Mouse (Mus musculus): ENCODE results near the gene Plac9a. TPM values are rescaled to one million over a fixed set of nuclear protein-coding genes. Genes with fewer than 3 reads are reported as not detected.
"Not testable (repeated sequence)": the region's sequence is repeated elsewhere in the genome, so short reads cannot be mapped to it uniquely, and the experiment has no call there.

Plac9a gene
- polyA plus RNA-seq, 1 experiment from 2014 or later = not detected

GRCm38 (mm10) chr14:25855241-25855885, 47.5 kb downstream of the Plac9a start:
- peaks cover 4% of the 10 kb centered on the region; the same call in 1 of the 2 replicates for H3K4me1 ChIP-seq (ENCODE audit: control insufficient read depth, insufficient read depth, low read length)
- H3K4me2 ChIP-seq (ENCODE audit: low read depth, low read length) = no peak overlapping the region
- H3K9ac ChIP-seq (ENCODE audit: low read depth, low read length) = no peak overlapping the region
- no peaks in the 10 kb centered on the region for H3K9me3 ChIP-seq (ENCODE audit: control insufficient read depth, low read length)
- H3K4me3 ChIP-seq (ENCODE audit: low read depth, low read length) = no peak overlapping the region
- H3K27ac ChIP-seq (replicated peaks; ENCODE audit: low read depth, low read length) = no peak overlapping the region
- no peaks in the 10 kb centered on the region for H3K27me3 ChIP-seq (replicated peaks; ENCODE audit: control insufficient read depth, insufficient read depth, low read length)
- ATAC-seq (ENCODE audit: low read depth) (no peak; the same call in 1 of the 2 replicates), DNase-seq (ENCODE audit: low spot score) (no peak)
- no peaks in the 10 kb centered on the region for H3K36me3 ChIP-seq (ENCODE audit: control insufficient read depth, insufficient read depth, low read length)
- WGBS = 50% methylated on average over 8 of the region's 8 CpGs

GRCm38 (mm10) chr14:25853717-25854452, 49.0 kb downstream of the Plac9a start:
- H3K9ac ChIP-seq (ENCODE audit: low read depth, low read length) = no peak overlapping the region
- no peak overlapping the region for H3K27ac ChIP-seq (replicated peaks; ENCODE audit: low read depth, low read length)
- DNase-seq (ENCODE audit: low spot score) = no peak
- no peak overlapping the region for H3K4me3 ChIP-seq (ENCODE audit: low read depth, low read length)
- 88% methylated on average over 16 of the region's 16 CpGs for WGBS
- no peak overlapping the region for H3K4me2 ChIP-seq (ENCODE audit: low read depth, low read length)
- no peak for ATAC-seq (ENCODE audit: low read depth)
- H3K36me3 ChIP-seq (ENCODE audit: control insufficient read depth, insufficient read depth, low read length) = no peaks in the 10 kb centered on the region
- H3K4me1 ChIP-seq (ENCODE audit: control insufficient read depth, insufficient read depth, low read length) = peaks cover 4% of the 10 kb centered on the region; the same call in 1 of the 2 replicates
- H3K27me3 ChIP-seq (replicated peaks; ENCODE audit: control insufficient read depth, insufficient read depth, low read length) = no peaks in the 10 kb centered on the region
- H3K9me3 ChIP-seq (ENCODE audit: control insufficient read depth, low read length) = no peaks in the 10 kb centered on the region

DNA sequence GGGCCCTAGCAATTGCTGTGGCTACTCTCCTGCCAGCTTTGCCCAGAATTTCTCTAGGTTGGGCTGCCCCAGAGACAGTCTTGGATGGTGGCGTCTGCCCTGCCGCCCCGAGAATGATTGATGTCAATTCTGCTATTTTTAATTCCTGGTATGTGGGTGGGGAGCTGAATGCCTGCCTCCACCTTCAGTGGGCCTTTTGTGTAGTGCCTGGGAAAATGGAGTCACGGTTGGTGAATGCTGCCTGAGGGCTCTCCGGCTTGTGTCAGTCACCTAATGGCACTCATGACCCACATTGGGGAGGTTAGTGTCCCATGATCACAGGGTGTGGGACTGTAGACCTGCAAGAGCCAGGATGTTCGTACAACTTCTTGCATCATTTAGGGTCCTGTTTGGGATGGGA, 49.6 kb downstream of the Plac9a start:
- WGBS = 52% methylated on average over 6 of the region's 6 CpGs
- H3K9ac ChIP-seq (ENCODE audit: low read depth, low read length) = no peak overlapping the region
- H3K27me3 ChIP-seq (replicated peaks; ENCODE audit: control insufficient read depth, insufficient read depth, low read length) = no peaks in the 10 kb centered on the region
- no peaks in the 10 kb centered on the region for H3K36me3 ChIP-seq (ENCODE audit: control insufficient read depth, insufficient read depth, low read length)
- DNase-seq (ENCODE audit: low spot score) (no peak), ATAC-seq (ENCODE audit: low read depth) (no peak)
- H3K4me1 ChIP-seq (ENCODE audit: control insufficient read depth, insufficient read depth, low read length) = peaks cover 4% of the 10 kb centered on the region; the same call in 1 of the 2 replicates
- H3K9me3 ChIP-seq (ENCODE audit: control insufficient read depth, low read length) = no peaks in the 10 kb centered on the region
- no peak overlapping the region for H3K4me3 ChIP-seq (ENCODE audit: low read depth, low read length)
- H3K4me2 ChIP-seq (ENCODE audit: low read depth, low read length) = no peak overlapping the region
- H3K27ac ChIP-seq (replicated peaks; ENCODE audit: low read depth, low read length) = no peak overlapping the region

GRCm38 (mm10) chr14:25852121-25852561, 50.8 kb downstream of the Plac9a start:
- H3K27ac ChIP-seq (replicated peaks; ENCODE audit: low read depth, low read length) = no peak overlapping the region
- no peak for ATAC-seq (ENCODE audit: low read depth)
- no peaks in the 10 kb centered on the region for H3K27me3 ChIP-seq (replicated peaks; ENCODE audit: control insufficient read depth, insufficient read depth, low read length)
- 75% methylated on average over 11 of the region's 11 CpGs for WGBS
- no peak for DNase-seq (ENCODE audit: low spot score)
- peaks cover 4% of the 10 kb centered on the region; the same call in 1 of the 2 replicates for H3K4me1 ChIP-seq (ENCODE audit: control insufficient read depth, insufficient read depth, low read length)
- H3K9ac ChIP-seq (ENCODE audit: low read depth, low read length) = no peak overlapping the region
- H3K4me2 ChIP-seq (ENCODE audit: low read depth, low read length) = no peak overlapping the region
- H3K9me3 ChIP-seq (ENCODE audit: control insufficient read depth, low read length) = no peaks in the 10 kb centered on the region
- H3K4me3 ChIP-seq (ENCODE audit: low read depth, low read length) = no peak overlapping the region
- no peaks in the 10 kb centered on the region for H3K36me3 ChIP-seq (ENCODE audit: control insufficient read depth, insufficient read depth, low read length)

DNA sequence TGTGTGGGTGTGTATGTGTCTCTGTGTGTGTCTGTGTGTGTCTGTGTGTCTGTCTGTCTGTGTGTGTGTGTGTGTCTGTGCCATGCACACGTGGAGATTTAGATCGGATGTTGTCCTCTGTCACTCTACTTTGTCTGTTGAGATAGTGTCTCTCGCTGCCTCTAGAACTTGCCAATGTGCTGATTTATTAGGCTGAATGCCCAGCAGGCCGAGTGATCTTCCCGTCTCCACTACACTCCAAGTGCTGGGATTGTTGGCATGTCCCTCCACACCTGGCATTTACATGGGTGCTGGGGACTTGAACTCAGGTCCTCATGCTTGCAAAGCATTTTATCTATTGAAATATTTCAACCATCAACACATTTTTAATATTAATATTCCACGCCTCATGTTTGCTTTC, 51.7 kb downstream of the Plac9a start:
- H3K27ac ChIP-seq (replicated peaks; ENCODE audit: low read depth, low read length) = no peak overlapping the region
- H3K4me2 ChIP-seq (ENCODE audit: low read depth, low read length) = no peak overlapping the region
- no peaks in the 10 kb centered on the region for H3K36me3 ChIP-seq (ENCODE audit: control insufficient read depth, insufficient read depth, low read length)
- no peaks in the 10 kb centered on the region for H3K9me3 ChIP-seq (ENCODE audit: control insufficient read depth, low read length)
- no peak for DNase-seq (ENCODE audit: low spot score)
- ATAC-seq (ENCODE audit: low read depth) = no peak
- H3K4me1 ChIP-seq (ENCODE audit: control insufficient read depth, insufficient read depth, low read length) = peaks cover 4% of the 10 kb centered on the region; the same call in 1 of the 2 replicates
- no peak overlapping the region for H3K4me3 ChIP-seq (ENCODE audit: low read depth, low read length)
- 85% methylated on average over 6 of the region's 6 CpGs for whole genome bisulfite sequencing
- no peak overlapping the region for H3K9ac ChIP-seq (ENCODE audit: low read depth, low read length)
- H3K27me3 ChIP-seq (replicated peaks; ENCODE audit: control insufficient read depth, insufficient read depth, low read length) = no peaks in the 10 kb centered on the region

DNA sequence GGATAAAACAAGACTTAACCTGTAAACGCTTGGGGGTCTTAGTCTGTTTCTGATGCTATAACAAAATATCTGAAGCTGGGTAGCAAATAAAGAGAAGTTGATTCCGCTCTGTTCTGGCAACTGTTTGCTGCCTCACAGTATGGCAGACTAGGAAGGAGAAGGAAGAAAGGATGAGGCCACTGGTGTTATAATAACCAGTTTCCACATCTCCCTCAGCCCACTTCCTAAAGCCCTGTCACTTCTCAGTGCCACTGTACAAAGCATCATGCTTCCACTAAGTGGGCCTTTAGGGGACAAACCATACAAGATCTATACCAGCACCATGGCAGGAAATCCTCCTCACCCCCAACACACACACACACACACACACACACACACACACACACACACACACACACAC, 52.5 kb downstream of the Plac9a start:
- Histone ChIP-seq H3K27me3 (replicated peaks; ENCODE audit: control insufficient read depth, insufficient read depth, low read length) (no peaks in the 10 kb centered on the region), H3K4me1 (ENCODE audit: control insufficient read depth, insufficient read depth, low read length) (peaks cover 1% of the 10 kb centered on the region; the same call in 1 of the 2 replicates), H3K36me3 (ENCODE audit: control insufficient read depth, insufficient read depth, low read length) (no peaks in the 10 kb centered on the region), H3K4me2 (ENCODE audit: low read depth, low read length) (no peak overlapping the region), H3K27ac (replicated peaks; ENCODE audit: low read depth, low read length) (no peak overlapping the region), H3K9ac (ENCODE audit: low read depth, low read length) (no peak overlapping the region), H3K4me3 (ENCODE audit: low read depth, low read length) (no peak overlapping the region), H3K9me3 (ENCODE audit: control insufficient read depth, low read length) (no peaks in the 10 kb centered on the region)
- no peak for ATAC-seq (ENCODE audit: low read depth)
- no peak for DNase-seq (ENCODE audit: low spot score)
- whole genome bisulfite sequencing = 91% methylated on average over 2 of the region's 2 CpGs

DNA sequence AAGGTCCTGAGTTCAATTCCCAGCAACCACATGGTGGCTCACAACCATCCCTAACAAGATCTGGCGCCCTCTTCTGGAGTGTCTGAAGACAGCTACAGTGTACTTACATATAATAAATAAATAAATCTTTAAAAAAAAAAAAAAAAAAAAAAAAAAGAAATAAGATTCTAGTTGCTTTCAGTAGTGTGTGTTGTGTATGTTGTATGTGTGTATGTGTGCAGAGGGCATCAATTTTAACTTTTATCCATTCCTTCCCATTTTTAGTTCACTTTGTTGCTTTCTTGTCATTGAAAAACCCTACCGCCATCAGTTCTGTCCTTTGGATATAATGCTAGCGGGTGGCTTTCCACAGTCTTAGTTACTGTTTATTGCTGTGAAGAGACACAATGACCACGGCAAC, 54.2 kb downstream of the Plac9a start:
- not testable (repeated sequence) for ATAC-seq (ENCODE audit: low read depth); H3K36me3 ChIP-seq (ENCODE audit: control insufficient read depth, insufficient read depth, low read length); DNase-seq (ENCODE audit: low spot score); H3K9me3 ChIP-seq (ENCODE audit: control insufficient read depth, low read length); H3K27me3 ChIP-seq (replicated peaks; ENCODE audit: control insufficient read depth, insufficient read depth, low read length); H3K4me3 ChIP-seq (ENCODE audit: low read depth, low read length); H3K27ac ChIP-seq (replicated peaks; ENCODE audit: low read depth, low read length); H3K9ac ChIP-seq (ENCODE audit: low read depth, low read length); H3K4me1 ChIP-seq (ENCODE audit: control insufficient read depth, insufficient read depth, low read length); H3K4me2 ChIP-seq (ENCODE audit: low read depth, low read length)
- WGBS = 97% methylated on average over 3 of the region's 4 CpGs

- Histone ChIP-seq H3K4me3 (ENCODE audit: low read depth, low read length) (no peak overlapping the region), H3K9ac (ENCODE audit: low read depth, low read length) (no peak overlapping the region), H3K36me3 (ENCODE audit: control insufficient read depth, insufficient read depth, low read length) (no peaks in the 10 kb centered on the region), H3K4me2 (ENCODE audit: low read depth, low read length) (no peak overlapping the region), H3K4me1 (ENCODE audit: control insufficient read depth, insufficient read depth, low read length) (peaks cover under 1% of the 10 kb centered on the region; the same call in 1 of the 2 replicates), H3K27me3 (replicated peaks; ENCODE audit: control insufficient read depth, insufficient read depth, low read length) (no peaks in the 10 kb centered on the region), H3K27ac (replicated peaks; ENCODE audit: low read depth, low read length) (no peak overlapping the region), H3K9me3 (ENCODE audit: control insufficient read depth, low read length) (no peaks in the 10 kb centered on the region)
- DNase-seq (ENCODE audit: low spot score) (no peak), ATAC-seq (ENCODE audit: low read depth) (no peak)
- 68% methylated on average over 6 of the region's 6 CpGs for WGBS
Measured at GRCm38 (mm10) chr14:25848237-25848636, 54.7 kb downstream of the Plac9a start.

All from embryonic facial prominence, embryonic 14.5 days (tissue).